Mouse (Mus musculus): ENCODE data around the gene Dpp10.

Gene Dpp10

GRCm38 (mm10) chr1:123919606-123920005, 125.8 kb downstream of the Dpp10 start:
- in situ Hi-C loops (cut with MboI, MseI): no loop called here

GRCm38 (mm10) chr1:123902628-123903027, 142.7 kb downstream of the Dpp10 start:
- in situ Hi-C loops (cut with MboI, MseI): no loop called here

GRCm38 (mm10) chr1:123901218-123901617, 144.1 kb downstream of the Dpp10 start:
- in situ Hi-C loops (cut with MboI, MseI): no loop called here

GRCm38 (mm10) chr1:123887243-123887642, 158.1 kb downstream of the Dpp10 start:
- in situ Hi-C loops (cut with MboI, MseI): no loop called here

- in situ Hi-C loops (cut with MboI, MseI): no loop called here
Measured at GRCm38 (mm10) chr1:123846881-123847280, 198.5 kb downstream of the Dpp10 start.

- in situ Hi-C loops (cut with MboI, MseI): no loop called here
Measured at GRCm38 (mm10) chr1:123801206-123801605, 244.2 kb downstream of the Dpp10 start.

- in situ Hi-C loops (cut with MboI, MseI): no loop called here
Measured at GRCm38 (mm10) chr1:123765511-123765910, 279.8 kb downstream of the Dpp10 start.

- in situ Hi-C loops (cut with MboI, MseI): no loop called here
Measured at GRCm38 (mm10) chr1:123762272-123762671, 283.1 kb downstream of the Dpp10 start.

- in situ Hi-C loops (cut with MboI, MseI): no loop called here
Measured at GRCm38 (mm10) chr1:123756055-123756454, 289.3 kb downstream of the Dpp10 start.

GRCm38 (mm10) chr1:123707292-123707691, 338.1 kb downstream of the Dpp10 start:
- in situ Hi-C loops (cut with MboI, MseI): loop anchor here (25.0 kb wide), 1 partner anchor 295 kb away; no protein-coding TSS in a partner anchor

GRCm38 (mm10) chr1:123658409-123658808, 386.9 kb downstream of the Dpp10 start:
- in situ Hi-C loops (cut with MboI, MseI): no loop called here

GRCm38 (mm10) chr1:123656607-123657006, 388.8 kb downstream of the Dpp10 start:
- in situ Hi-C loops (cut with MboI, MseI): no loop called here

GRCm38 (mm10) chr1:123637897-123638296, 407.5 kb downstream of the Dpp10 start:
- in situ Hi-C loops (cut with MboI, MseI): no loop called here

GRCm38 (mm10) chr1:123628268-123628667, 417.1 kb downstream of the Dpp10 start:
- in situ Hi-C loops (cut with MboI, MseI): no loop called here

GRCm38 (mm10) chr1:123584857-123585256, 460.5 kb downstream of the Dpp10 start:
- in situ Hi-C loops (cut with MboI, MseI): no loop called here

- in situ Hi-C loops (cut with MboI, MseI): no loop called here
Measured at GRCm38 (mm10) chr1:123580112-123580511, 465.2 kb downstream of the Dpp10 start.

- in situ Hi-C loops (cut with MboI, MseI): no loop called here
Measured at GRCm38 (mm10) chr1:123573713-123574112, 471.6 kb downstream of the Dpp10 start.

GRCm38 (mm10) chr1:123542496-123542895, 502.9 kb downstream of the Dpp10 start:
- in situ Hi-C loops (cut with MboI, MseI): no loop called here

GRCm38 (mm10) chr1:123467729-123468128, 577.6 kb downstream of the Dpp10 start:
- in situ Hi-C loops (cut with MboI, MseI): no loop called here

GRCm38 (mm10) chr1:123414163-123414562, 631.2 kb downstream of the Dpp10 start:
- in situ Hi-C loops (cut with MboI, MseI): loop anchor here (25.0 kb wide), 1 partner anchor 298 kb away; no protein-coding TSS in a partner anchor

GRCm38 (mm10) chr1:123351300-123351699, 694.1 kb downstream of the Dpp10 start:
- in situ Hi-C loops (cut with MboI, MseI): no loop called here

GRCm38 (mm10) chr1:123337877-123338276, 707.5 kb downstream of the Dpp10 start:
- in situ Hi-C loops (cut with MboI, MseI): no loop called here

- in situ Hi-C loops (cut with MboI, MseI): loop anchor here (25.0 kb wide), 1 partner anchor 755 kb away; no protein-coding TSS in a partner anchor
Measured at GRCm38 (mm10) chr1:123316886-123317285, 728.5 kb downstream of the Dpp10 start.

Data from T-helper 2 cell (primary cell).